Mouse (Mus musculus) heart, postnatal 0 days (tissue): Measurements from ENCODE around the gene Rbfox1. TPM values are rescaled to one million over a fixed set of nuclear protein-coding genes. Genes with fewer than 3 reads are reported as not detected.

Experiments
- ATAC-seq: fragments of 200-750 bp; cut with Nextera tagmentation; 2 replicates; pipeline ENCODE4 v1.8.0; 2017; ENCODE audit warnings: low read depth, moderate number of reproducible peaks, moderate library complexity; ENCODE audit not compliant: insufficient read depth
- DNase-seq: peaks from one replicate; pipeline ENCODE4 v3.0.0-alpha.2; 2016; ENCODE audit warnings: low spot score
- H3K27ac ChIP-seq: fragments of 300-500 bp; sonication (generic); 2 replicates; pipeline ENCODE4 v1.5.1; 2014; ENCODE audit warnings: low read depth, mild to moderate bottlenecking
- H3K27me3 ChIP-seq: fragments of 300-500 bp; sonication (generic); 2 replicates; pipeline ENCODE4 v1.6.1; 2014; ENCODE audit warnings: low read length, mixed read lengths; ENCODE audit not compliant: control insufficient read depth, insufficient read depth
- H3K36me3 ChIP-seq: fragments of 300-500 bp; sonication (generic); replicated peaks from 2 replicates; pipeline ENCODE4 v1.6.1; 2014; ENCODE audit warnings: low read length, mixed read lengths; ENCODE audit not compliant: control insufficient read depth, insufficient read depth
- H3K4me1 ChIP-seq: fragments of 300-500 bp; sonication (generic); 2 replicates; pipeline ENCODE4 v1.6.1; 2014; ENCODE audit warnings: antibody characterized with exemption; ENCODE audit not compliant: control insufficient read depth, insufficient read depth
- H3K4me2 ChIP-seq: fragments of 300-500 bp; sonication (generic); 2 replicates; pipeline ENCODE4 v1.6.1; 2014; ENCODE audit warnings: low read depth, mild to moderate bottlenecking, low read length, moderate library complexity
- H3K4me3 ChIP-seq: fragments of 300-500 bp; sonication (generic); 2 replicates; pipeline ENCODE4 v1.5.1; 2014; ENCODE audit warnings: low read depth, low read length
- H3K9ac ChIP-seq: fragments of 300-500 bp; sonication (generic); replicated peaks from 2 replicates; pipeline ENCODE4 v1.6.1; 2014; ENCODE audit warnings: low read depth, low read length, mixed read lengths
- H3K9me3 ChIP-seq: fragments of 300-500 bp; sonication (generic); replicated peaks from 2 replicates; pipeline ENCODE4 v1.6.1; 2016; ENCODE audit warnings: low read length; ENCODE audit not compliant: control insufficient read depth
- CTCF ChIP-seq: IDR thresholded peaks from 2 replicates; pipeline ENCODE4 v1.5.1; 2016; ENCODE audit warnings: antibody characterized with exemption, control low read depth, low read depth
- EP300 ChIP-seq: IDR thresholded peaks from 2 replicates; pipeline ENCODE4 v1.6.1; 2016; ENCODE audit warnings: antibody characterized with exemption, low read depth
- WGBS: fragments of 180-500 bp; shearing (Covaris S2); extraction: QIAGEN DNeasy Blood & Tissue Kit; methylation state at CpG from one replicate; pipeline ENCODE4 v1.1.7; 2014; 5-methylcytosine and 5-hydroxymethylcytosine counted together
- polyA plus RNA-seq: library from polyadenylated mRNA; unstranded; fragments of >200 nt; fragmentation: Nextera tagmentation; extraction: Ambion mirVana; gene quantifications from 2 replicates; pipeline ENCODE4 v1.2.1, GENCODE M21; 2015
- total RNA-seq: library from RNA; depleted of rRNA; stranded (reverse); fragments of >200 nt; gene quantifications from 2 replicates; pipeline ENCODE4 v1.2.3, GENCODE M21; 2014; ENCODE audit warnings: low replicate concordance

The Rbfox1 gene
- total and polyA plus RNA-seq, 2 experiments from 2014 or later = 6.0 to 15.3 TPM

- no peak for DNase-seq
- Histone ChIP-seq H3K4me1 (peaks cover 7% of the 10 kb centered on the region; the same call in 1 of the 2 replicates), H3K4me2 (no peak overlapping the region), H3K27ac (no peak overlapping the region), H3K9me3 (no peaks in the 10 kb centered on the region), H3K36me3 (no peaks in the 10 kb centered on the region), H3K27me3 (no peaks in the 10 kb centered on the region), H3K9ac (no peak overlapping the region), H3K4me3 (no peak overlapping the region)
- no peak for ATAC-seq
- TF ChIP-seq EP300 (no peak), CTCF (no peak)
- 59% methylated on average over 6 of the region's 6 CpGs for WGBS
These were observed 1177.4 kb downstream of the Rbfox1 start for GRCm38 (mm10) chr16:7062512-7062911.

- Histone ChIP-seq H3K27me3 (no peaks in the 10 kb centered on the region), H3K27ac (no peak overlapping the region), H3K4me1 (peaks cover 7% of the 10 kb centered on the region; the same call in 1 of the 2 replicates), H3K9me3 (no peaks in the 10 kb centered on the region), H3K9ac (no peak overlapping the region), H3K36me3 (no peaks in the 10 kb centered on the region), H3K4me2 (no peak overlapping the region), H3K4me3 (no peak overlapping the region)
- no peak for DNase-seq
- ATAC-seq = no peak
- TF ChIP-seq EP300 = no peak
- no peak for TF ChIP-seq CTCF
- 71% methylated on average over 8 of the region's 8 CpGs for WGBS
These were observed 1182.0 kb downstream of the Rbfox1 start for GRCm38 (mm10) chr16:7067109-7067508.

GRCm38 (mm10) chr16:7069599-7069998, 1184.4 kb downstream of the Rbfox1 start:
- H3K4me1 ChIP-seq = peaks cover 7% of the 10 kb centered on the region; the same call in 1 of the 2 replicates
- H3K36me3 ChIP-seq = no peaks in the 10 kb centered on the region
- WGBS = 17% methylated on average over 8 of the region's 8 CpGs
- TF ChIP-seq CTCF (no peak), EP300 (no peak)
- DNase-seq (no peak), ATAC-seq (peak; percentile 24; the same call in 1 of the 2 replicates)
- no peaks in the 10 kb centered on the region for H3K9me3 ChIP-seq
- H3K27me3 ChIP-seq = no peaks in the 10 kb centered on the region
- H3K4me2 ChIP-seq = peak overlapping the region; percentile 54
- H3K9ac ChIP-seq = no peak overlapping the region
- peak overlapping the region; percentile 21 for H3K4me3 ChIP-seq
- H3K27ac ChIP-seq = peak overlapping the region; percentile 70

- Histone ChIP-seq H3K4me3 (no peak overlapping the region), H3K27me3 (no peaks in the 10 kb centered on the region), H3K27ac (no peak overlapping the region), H3K9me3 (no peaks in the 10 kb centered on the region), H3K4me1 (no peaks in the 10 kb centered on the region), H3K9ac (no peak overlapping the region), H3K4me2 (no peak overlapping the region), H3K36me3 (no peaks in the 10 kb centered on the region)
- 86% methylated on average over 4 of the region's 4 CpGs for WGBS
- TF ChIP-seq CTCF (no peak), EP300 (no peak)
- ATAC-seq (no peak), DNase-seq (no peak)
These were observed 1189.6 kb downstream of the Rbfox1 start for GRCm38 (mm10) chr16:7074786-7075185.

GRCm38 (mm10) chr16:7075749-7076148, 1190.6 kb downstream of the Rbfox1 start:
- Histone ChIP-seq H3K9ac (no peak overlapping the region), H3K4me2 (no peak overlapping the region), H3K4me1 (no peaks in the 10 kb centered on the region), H3K36me3 (no peaks in the 10 kb centered on the region), H3K9me3 (no peaks in the 10 kb centered on the region), H3K4me3 (no peak overlapping the region), H3K27me3 (no peaks in the 10 kb centered on the region), H3K27ac (no peak overlapping the region)
- DNase-seq = no peak
- 70% methylated on average over 6 of the region's 6 CpGs for WGBS
- ATAC-seq = no peak
- TF ChIP-seq CTCF (no peak), EP300 (no peak)

GRCm38 (mm10) chr16:7076305-7076704, 1191.2 kb downstream of the Rbfox1 start:
- Histone ChIP-seq H3K4me2 (no peak overlapping the region), H3K27ac (no peak overlapping the region), H3K9me3 (no peaks in the 10 kb centered on the region), H3K36me3 (no peaks in the 10 kb centered on the region), H3K4me3 (no peak overlapping the region), H3K27me3 (no peaks in the 10 kb centered on the region), H3K4me1 (0 out of 2 replicates have a peak, but pooled peaks cover 1% of the 10 kb centered on the region), H3K9ac (no peak overlapping the region)
- ATAC-seq (no peak), DNase-seq (no peak)
- WGBS = 93% methylated on average over 1 of the region's 1 CpGs
- TF ChIP-seq EP300 (no peak), CTCF (no peak)
